Mouse (Mus musculus): Measurements from ENCODE around the gene Sco2.

Sco2 gene

DNA sequence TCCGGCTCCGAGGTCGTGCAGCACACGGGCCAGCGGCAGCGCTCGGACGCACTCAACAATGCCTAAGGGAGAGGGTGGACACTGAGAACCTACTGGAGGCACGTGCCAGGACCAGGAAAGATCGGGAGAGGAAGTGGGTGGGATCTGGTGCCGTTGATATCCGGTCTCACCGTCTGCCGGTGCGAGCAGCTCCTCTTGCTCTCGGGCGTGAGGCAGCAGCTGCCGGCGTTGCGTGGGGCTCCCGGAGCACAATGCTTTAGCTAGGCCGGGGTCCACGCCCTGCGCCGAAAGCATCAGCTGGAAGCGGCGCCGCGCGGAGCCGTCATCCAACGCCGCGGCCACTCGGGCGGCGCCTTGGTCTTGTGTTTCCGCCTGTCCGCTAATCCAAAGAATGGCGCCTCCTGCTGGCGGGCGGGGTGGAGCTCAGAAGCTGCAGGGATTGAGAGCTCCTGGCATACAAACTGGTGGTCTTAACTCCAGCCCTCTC, at the start of gene Sco2:
Sco2 (minus strand) TSS at position 85 of the 487 bp plus-strand sequence.
- peak; percentile 91 for DNase-seq

DNA sequence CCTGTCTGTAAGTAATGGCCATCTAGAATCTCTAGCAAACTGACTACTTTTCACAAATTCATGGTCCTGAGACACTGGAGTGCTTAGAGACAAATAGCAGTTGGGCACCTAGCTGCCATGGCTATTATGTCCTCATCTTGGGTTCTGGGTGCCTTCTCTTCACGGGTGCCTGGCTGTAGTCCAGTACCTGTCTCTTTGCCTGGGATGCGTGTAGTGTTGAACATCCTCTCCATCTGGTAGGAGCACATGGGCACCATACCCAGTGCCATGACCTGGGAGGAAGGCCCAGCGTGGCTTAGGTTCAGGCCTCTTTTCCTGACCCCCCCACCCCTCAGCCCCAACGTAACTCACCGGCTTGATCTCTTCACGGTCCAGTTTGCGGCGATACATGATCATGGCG, 48.3 kb upstream of the Sco2 start:
- no peak for DNase-seq

DNA sequence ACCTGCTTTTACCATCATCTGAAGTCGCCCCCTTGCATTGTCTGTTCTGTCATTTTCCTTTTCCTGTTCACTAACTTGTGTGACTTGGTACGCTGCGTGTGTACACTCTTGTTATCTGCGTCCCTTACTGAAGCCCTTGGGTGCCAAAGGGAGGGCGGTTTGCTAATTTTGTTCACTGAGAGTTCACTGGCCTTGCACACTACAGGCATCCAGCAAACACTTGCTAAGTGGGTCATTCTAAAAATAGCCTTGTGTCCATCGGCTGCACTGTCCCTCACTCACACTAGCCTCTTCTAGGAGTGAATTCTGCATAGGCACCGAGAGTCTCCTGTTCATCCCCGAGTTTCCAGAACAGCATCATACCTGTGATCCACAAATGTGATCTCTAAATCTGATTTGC, 41.6 kb upstream of the Sco2 start:
- DNase-seq = no peak

DNA sequence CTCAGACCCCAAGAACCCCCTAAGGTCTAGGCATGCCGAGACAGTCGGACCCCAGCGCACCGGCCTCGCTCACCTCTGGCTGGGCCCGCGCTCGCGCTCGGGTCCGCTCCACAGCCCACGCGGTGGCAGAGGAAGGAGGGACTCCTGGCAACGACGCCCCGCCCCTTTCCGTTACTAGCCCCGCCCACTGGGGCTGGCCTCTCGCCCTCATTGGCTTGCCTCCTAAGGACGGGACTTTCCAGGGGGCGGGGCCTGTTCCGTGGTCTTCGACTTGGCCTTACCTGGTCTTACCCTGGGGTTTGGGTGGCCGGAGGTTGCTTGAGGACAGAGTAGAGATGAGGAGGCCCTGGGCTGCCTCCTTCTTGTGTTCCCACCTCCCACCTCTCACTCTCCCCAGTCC, 36.5 kb upstream of the Sco2 start, which contains the start of gene Syce3:
Syce3 (minus strand) TSS at position 386 of the 400 bp plus-strand sequence.
- DNase-seq = no peak

DNA sequence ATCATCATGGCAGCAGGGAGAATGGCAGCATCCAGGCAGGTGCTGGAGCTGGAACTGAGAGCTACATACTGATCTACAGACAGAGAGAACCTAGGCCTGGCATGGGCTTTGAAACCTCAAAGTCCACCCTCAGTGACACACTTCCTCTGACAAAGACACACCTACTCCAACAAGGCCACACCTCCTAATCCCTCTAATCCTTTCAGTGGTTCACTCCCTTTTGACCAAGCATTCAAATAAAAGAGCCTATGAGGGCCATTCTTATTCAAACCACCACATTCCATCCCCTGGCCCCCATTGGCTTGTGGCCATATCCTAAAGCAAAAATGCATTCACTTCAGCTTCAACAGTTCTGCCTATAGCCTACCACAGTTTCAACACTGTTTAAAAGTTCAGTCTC, 33.0 kb upstream of the Sco2 start:
- DNase-seq = no peak

DNA sequence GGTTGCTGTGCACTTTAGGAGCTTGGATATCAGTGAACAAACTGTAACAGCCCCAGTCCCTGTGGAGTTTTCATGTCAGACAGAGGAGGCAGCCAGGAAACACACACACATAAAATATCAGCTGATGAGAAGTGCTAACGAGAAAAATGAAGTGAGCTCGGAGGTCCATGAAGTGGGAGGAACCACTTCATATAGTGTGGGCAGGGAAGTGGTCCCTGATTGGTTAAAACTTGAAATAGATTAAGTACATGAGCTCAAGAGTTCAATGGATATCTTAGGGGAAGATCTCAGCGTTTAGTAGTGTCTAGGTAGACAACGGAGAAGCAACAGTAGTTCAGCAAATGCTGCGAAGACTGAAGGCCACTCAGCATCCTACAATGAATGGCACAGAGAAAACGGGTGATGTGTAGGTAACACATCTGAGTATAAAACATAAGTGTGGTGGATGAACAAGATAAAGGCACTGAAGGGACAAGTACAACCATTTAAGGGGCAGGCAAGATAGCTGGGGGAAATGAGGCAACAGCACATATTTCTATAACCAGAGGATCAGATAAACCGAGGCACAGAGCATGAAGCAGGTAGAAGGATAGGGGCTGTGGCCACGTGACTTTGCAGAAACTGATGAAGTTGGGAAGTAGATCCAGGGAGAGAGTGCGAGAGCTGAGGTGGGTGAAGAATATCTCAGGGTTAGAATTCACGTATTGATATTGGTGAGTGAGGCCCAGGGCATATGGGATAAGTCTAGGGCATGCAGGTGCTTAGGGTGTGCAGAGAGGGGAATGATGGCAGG, 31.4 kb upstream of the Sco2 start:
- no peak for DNase-seq

DNA sequence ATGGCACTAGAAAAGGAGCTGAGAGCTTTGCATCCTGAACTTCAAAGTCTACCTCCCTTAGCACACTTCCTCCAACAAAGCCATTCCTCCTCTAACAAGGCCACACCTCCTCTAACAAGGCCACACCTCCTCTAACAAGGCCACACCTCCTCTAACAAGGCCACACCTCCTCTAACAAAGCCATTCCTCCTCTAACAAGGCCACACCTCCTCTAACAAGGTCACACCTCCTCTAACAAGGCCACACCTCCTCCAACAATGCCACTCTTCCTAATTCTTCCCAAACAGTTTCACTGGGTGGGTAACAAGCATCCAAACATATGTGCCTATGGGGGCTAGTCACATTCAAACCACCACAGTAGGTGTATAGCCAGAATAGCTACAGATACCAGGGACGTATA, 28.8 kb upstream of the Sco2 start:
- no peak for DNase-seq

GRCm38 (mm10) chr15:89399716-89400115, 26.1 kb upstream of the Sco2 start:
- no peak for DNase-seq

GRCm38 (mm10) chr15:89398146-89398545, 24.5 kb upstream of the Sco2 start:
- no peak for DNase-seq

DNA sequence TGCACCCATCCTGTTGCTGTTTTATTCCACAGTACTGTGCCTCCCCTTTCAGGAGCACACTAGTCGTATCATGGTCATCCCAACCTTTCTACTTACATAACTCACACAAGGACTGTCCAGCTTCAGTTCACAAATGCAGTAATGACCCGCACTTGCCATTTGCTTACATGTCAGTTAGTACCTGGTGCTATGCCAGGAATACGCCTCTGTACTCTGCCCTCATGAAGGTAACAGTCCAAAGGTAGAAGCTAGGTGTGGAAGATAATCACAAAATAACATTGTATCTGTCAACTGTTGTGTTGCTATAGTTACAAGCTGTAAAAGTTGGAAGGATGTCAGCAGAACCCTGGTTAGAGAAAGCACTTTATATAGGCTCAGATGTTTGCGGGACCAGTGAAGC, 23.2 kb upstream of the Sco2 start:
- DNase-seq = no peak

- no peak for DNase-seq
Observed at GRCm38 (mm10) chr15:89390081-89390480, 16.4 kb upstream of the Sco2 start.

GRCm38 (mm10) chr15:89387127-89387526, 13.5 kb upstream of the Sco2 start:
- no peak for DNase-seq

GRCm38 (mm10) chr15:89384617-89385016, 11.0 kb upstream of the Sco2 start, which contains the start of gene Klhdc7b:
Gene Klhdc7b (plus strand): TSS chr15:89384917.
- DNase-seq = no peak

DNA sequence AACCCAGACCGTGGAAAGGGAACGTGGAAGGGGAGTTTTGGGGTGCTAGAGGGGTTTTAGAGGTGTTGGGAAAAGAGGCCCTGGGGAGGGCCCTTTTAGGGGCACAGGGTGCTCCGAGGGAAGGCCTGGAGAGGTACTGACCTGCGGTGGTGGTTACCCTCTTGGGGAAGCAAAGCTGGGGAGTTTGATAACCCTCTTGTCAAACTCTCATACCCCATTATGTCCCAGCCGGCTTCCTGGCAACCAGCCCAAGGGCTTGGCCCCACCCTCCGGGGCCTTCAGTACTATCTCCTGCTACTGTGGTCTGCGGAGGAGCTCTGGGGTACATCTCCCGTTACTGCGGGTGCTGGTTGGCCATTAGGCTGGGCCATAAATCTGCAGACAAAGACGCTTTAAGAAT, 5.8 kb upstream of the Sco2 start:
- peak; percentile 65 for DNase-seq

DNA sequence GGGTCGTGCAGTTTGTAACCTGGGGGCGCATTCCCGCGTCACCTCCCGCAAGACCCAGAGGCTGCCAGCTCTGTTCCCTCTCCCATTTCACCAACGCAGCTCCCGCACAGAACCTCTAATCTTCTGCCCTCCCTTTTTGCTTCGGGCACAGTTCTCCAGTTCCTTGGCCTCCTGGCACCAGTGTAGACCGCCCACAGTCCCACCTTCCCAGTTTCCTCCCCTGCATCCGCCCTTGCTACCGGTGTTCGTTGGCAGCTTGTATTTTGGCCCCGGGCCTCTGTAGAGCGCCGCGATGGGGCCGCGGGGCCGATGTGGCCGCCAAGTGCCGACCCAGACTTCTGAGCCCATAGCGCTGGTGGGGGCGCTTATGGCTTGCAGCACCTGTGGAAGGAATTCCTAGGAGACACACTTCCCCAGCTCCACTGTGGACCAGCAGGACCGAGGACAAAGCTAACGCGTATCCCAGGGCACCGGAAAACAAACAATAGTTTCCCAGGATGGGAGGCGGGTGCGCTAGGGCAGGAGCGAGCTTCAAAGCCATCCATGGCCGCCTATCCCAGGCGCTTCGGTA, 5.3 kb upstream of the Sco2 start, which contains the start of gene Odf3b:
Odf3b (minus strand) TSS at position 452 of the 571 bp plus-strand sequence.
- peak; percentile 83 for DNase-seq

DNA sequence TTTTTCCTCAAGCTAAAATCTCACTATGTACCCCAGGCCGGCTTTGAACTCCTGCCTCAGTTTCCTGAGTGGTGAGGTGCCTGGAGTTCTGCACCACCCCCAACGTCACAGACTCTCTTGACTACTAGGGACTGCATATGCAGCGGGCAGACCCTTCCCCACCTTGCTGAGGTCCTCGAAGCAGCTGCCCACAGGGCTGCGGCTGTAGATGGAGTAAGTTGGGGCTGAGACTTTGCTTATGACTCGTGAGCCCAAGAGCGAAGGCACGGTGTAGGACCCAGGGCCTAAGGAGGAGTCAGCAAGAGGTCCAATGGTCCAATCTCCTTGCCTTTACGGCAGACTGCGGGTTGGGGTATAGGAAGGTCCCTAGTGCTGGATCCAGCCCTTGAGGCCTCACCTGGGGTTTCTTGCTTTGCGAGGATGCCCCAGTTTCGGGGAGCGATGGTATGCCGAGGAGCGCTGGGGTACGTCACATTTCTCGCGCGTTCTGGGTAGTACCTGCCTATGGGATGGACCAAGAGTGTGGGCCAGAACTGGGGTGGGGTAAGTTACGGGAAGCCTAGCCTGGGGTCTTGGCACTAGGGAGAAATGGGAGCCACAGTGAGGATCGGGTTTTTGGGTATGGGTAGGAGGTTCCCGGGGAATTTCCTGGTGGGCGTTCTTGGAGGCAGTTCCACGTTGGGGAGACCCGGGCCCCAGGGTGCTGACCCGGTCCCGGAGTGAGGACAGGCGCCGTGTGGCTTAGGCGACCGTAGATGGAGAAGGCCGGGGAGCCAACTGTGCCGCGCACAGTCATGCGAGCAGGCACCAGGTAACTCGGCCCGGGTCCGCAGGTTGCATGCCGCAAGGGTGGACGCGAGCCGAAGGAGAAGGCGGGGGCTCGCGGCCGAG, 4.5 kb upstream of the Sco2 start:
- DNase-seq = peak; percentile 57

DNA sequence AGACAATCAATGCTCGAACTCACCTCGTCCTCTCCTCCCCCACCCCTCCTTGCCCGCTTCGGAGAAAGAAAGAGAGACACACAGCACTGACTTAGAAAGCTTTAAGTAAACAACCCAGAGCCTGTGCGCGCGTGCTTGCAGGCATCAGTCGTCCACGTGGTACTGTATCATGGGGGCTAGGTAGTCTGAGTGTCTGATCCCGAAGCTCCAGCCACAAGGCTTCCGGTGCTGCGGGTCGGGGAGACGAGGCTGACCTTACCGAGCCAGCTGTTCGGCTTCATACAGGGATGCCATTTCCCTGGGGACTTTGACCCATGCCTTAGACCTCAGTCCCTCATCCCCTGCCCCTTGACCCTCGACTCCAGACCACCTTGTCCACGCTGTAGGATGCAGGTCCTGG, 3.7 kb upstream of the Sco2 start:
- DNase-seq = no peak

DNA sequence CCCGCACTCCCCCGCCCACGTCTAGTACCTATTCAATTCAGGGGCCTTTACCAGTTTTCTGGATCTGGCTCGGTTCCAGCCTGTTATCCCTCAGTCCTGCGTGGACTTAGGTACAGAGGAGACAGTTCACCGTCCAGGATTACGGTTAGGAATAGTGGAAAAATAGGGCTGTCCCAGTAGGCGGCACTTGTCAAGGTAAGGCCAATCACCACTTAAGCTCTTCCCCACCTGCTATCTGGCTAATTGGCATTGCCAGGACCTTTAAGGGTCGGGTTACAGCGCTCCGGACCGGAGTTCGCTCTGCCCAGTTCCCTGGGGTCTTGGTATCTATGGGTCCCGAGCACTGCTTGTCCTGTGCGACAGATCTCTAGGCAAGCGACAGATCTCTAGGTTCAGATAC, 3.3 kb upstream of the Sco2 start, which contains the start of gene Tymp:
Tymp (minus strand) TSS at position 83 of the 400 bp plus-strand sequence.
- DNase-seq = no peak

DNA sequence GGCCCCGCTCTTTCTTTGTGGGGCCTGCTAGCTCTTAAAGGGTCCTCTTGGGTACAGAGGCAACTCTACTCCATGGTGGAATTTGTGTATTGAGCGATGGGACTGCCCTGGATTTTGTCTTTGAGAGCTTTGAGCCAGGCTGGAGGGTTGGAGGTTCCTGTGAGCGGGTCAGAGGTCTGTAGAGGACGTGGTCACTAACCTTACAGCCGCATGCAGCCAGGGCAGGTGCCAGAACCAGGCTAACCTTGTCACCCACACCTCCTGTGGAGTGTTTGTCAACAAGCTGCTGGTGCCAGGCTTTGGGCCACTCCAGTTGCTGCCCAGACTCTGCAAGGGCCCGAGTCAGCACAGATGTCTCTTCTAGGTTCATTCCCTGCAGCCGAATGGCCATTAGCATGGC, 2.4 kb upstream of the Sco2 start:
- DNase-seq = no peak

- no peak for DNase-seq
Observed at GRCm38 (mm10) chr15:89374801-89375534, 1.3 kb upstream of the Sco2 start.

DNA sequence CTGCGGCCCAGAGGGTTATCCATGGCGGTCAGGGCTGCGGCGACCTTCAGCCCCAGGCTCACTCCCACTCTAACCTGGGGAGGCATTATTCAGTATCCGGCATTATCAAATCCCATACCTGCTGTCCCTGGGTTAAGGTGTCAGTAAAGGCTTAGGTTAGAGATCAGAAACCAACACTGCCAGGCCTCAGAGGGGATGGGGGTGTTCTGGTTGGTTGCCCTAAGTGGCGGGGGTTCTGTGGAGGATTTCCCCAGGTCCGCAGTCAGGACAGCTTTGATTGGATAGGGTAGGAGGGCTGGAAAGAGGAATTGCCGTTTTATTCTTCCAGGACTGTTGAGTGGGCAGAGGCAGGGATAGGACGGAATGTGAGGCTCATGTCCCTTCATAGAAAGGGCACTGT, 694 bp upstream of the Sco2 start:
- DNase-seq = no peak

- peak; percentile 80 for DNase-seq
Observed at GRCm38 (mm10) chr15:89373027-89373761, 452 bp downstream of the Sco2 start.

Measured in cerebellum, adult 11 months (tissue).